Mouse (Mus musculus) testis, adult 2 months (tissue): Measurements from ENCODE around the gene Lrrc4. TPM values are rescaled to one million over a fixed set of nuclear protein-coding genes. Genes with fewer than 3 reads are reported as not detected.

Source experiments
- H3K27ac ChIP-seq: fragments of 200-500 bp; 2 replicates; pipeline ENCODE4 v1.5.1; 2012; ENCODE audit warnings: low read depth, low read length; ENCODE audit not compliant: control insufficient read depth, insufficient read depth
- H3K27me3 ChIP-seq: fragments of 200-500 bp; 2 replicates; pipeline ENCODE4 v1.6.1; 2012; ENCODE audit warnings: mild to moderate bottlenecking, low read length, moderate library complexity; ENCODE audit not compliant: control insufficient read depth, insufficient read depth
- H3K36me3 ChIP-seq: fragments of 200-500 bp; 2 replicates; pipeline ENCODE4 v1.6.1; 2012; ENCODE audit warnings: mild to moderate bottlenecking, low read length; ENCODE audit not compliant: control insufficient read depth, insufficient read depth
- H3K4me1 ChIP-seq: fragments of 200-500 bp; 2 replicates; pipeline ENCODE4 v1.6.1; 2012; ENCODE audit warnings: low read length; ENCODE audit not compliant: control insufficient read depth, insufficient read depth
- H3K4me3 ChIP-seq: fragments of 200-500 bp; 2 replicates; pipeline ENCODE4 v1.5.1; 2012; ENCODE audit warnings: low read depth, mild to moderate bottlenecking, low read length, moderate library complexity, mixed read lengths; ENCODE audit not compliant: control insufficient read depth
- CTCF ChIP-seq: fragments of 200-500 bp; IDR thresholded peaks from 2 replicates; pipeline ENCODE4 v1.5.1; 2012; ENCODE audit warnings: low read depth, mild to moderate bottlenecking, inconsistent platforms, low read length, moderate library complexity; ENCODE audit not compliant: control insufficient read depth, insufficient read depth, insufficient replicate concordance
- POLR2A ChIP-seq: fragments of 200-500 bp; IDR thresholded peaks from 2 replicates; pipeline ENCODE4 v1.6.1; 2012; ENCODE audit warnings: low read depth, mild to moderate bottlenecking, inconsistent platforms, low read length, moderate library complexity; ENCODE audit not compliant: control insufficient read depth
- polyA plus RNA-seq: library from polyadenylated mRNA; depleted of rRNA; stranded (reverse); fragments of >200 nt; gene quantifications from 2 replicates; pipeline ENCODE4 v1.2.3, GENCODE M21; 2012

Lrrc4 gene
- polyA plus RNA-seq, 1 experiment = 3.0 TPM

- Histone ChIP-seq H3K36me3 (no peaks in the 10 kb centered on the region), H3K4me3 (no peak overlapping the region), H3K27ac (no peak overlapping the region), H3K27me3 (no peaks in the 10 kb centered on the region), H3K4me1 (no peaks in the 10 kb centered on the region)
- TF ChIP-seq CTCF (no peak), POLR2A (no peak)
Measured at GRCm38 (mm10) chr6:28635531-28636348, 195.8 kb downstream of the Lrrc4 start.

- Histone ChIP-seq H3K27ac (no peak overlapping the region), H3K4me1 (no peaks in the 10 kb centered on the region), H3K4me3 (no peak overlapping the region), H3K36me3 (no peaks in the 10 kb centered on the region), H3K27me3 (no peaks in the 10 kb centered on the region)
- TF ChIP-seq POLR2A (no peak), CTCF (no peak)
Measured at GRCm38 (mm10) chr6:28635092-28635491, 196.5 kb downstream of the Lrrc4 start.

GRCm38 (mm10) chr6:28633656-28634055 lies 197.9 kb downstream of the Lrrc4 start:
- no peaks in the 10 kb centered on the region for H3K36me3 ChIP-seq
- TF ChIP-seq CTCF (no peak), POLR2A (no peak)
- H3K27ac ChIP-seq = no peak overlapping the region
- no peaks in the 10 kb centered on the region for H3K27me3 ChIP-seq
- H3K4me3 ChIP-seq = no peak overlapping the region
- H3K4me1 ChIP-seq = no peaks in the 10 kb centered on the region

DNA sequence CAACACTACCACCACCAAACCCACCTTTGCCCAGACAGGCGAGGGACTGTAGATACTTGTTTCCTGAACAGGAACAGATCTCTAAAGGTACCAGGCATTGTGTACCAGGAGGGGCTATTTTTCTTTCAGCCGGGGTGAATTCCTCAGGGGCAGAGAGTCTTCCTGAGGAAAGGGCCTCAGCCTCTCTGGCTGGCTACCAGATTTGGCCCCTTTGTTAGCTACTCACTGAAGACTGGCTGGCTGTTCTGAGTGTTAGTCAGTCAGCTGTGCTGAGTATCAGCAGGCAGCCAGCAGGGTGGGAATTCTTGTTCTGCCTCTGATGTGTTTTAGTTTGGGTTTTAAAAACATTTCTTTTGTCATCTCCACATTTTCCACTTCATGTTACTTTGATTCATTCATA lies 198.4 kb downstream of the Lrrc4 start:
- Histone ChIP-seq H3K4me3 (no peak overlapping the region), H3K36me3 (no peaks in the 10 kb centered on the region), H3K27me3 (no peaks in the 10 kb centered on the region), H3K27ac (no peak overlapping the region), H3K4me1 (no peaks in the 10 kb centered on the region)
- TF ChIP-seq POLR2A = no peak
- TF ChIP-seq CTCF = no peak

DNA sequence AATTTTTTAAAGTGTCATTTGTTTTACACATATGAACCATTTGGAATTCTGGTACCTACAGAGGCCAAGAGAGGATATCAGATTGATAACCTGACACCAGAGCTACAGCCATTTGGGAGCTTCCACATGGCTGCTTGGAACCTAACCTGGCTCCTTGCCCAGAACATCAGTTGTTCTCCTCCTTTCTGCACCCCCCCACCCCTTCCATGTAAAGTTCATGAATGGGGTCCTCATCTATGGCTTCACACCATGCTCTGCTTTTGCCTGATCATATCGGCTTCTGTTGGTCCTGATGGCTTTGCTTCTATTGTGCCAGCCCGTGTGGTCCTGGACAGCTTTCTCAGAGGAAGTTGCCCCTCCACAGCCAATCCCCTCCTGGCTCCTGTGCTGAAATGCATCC lies 200.6 kb downstream of the Lrrc4 start:
- no peak overlapping the region for H3K4me3 ChIP-seq
- no peaks in the 10 kb centered on the region for H3K4me1 ChIP-seq
- no peaks in the 10 kb centered on the region for H3K27me3 ChIP-seq
- no peak overlapping the region for H3K27ac ChIP-seq
- TF ChIP-seq CTCF (no peak), POLR2A (no peak)
- no peaks in the 10 kb centered on the region for H3K36me3 ChIP-seq

DNA sequence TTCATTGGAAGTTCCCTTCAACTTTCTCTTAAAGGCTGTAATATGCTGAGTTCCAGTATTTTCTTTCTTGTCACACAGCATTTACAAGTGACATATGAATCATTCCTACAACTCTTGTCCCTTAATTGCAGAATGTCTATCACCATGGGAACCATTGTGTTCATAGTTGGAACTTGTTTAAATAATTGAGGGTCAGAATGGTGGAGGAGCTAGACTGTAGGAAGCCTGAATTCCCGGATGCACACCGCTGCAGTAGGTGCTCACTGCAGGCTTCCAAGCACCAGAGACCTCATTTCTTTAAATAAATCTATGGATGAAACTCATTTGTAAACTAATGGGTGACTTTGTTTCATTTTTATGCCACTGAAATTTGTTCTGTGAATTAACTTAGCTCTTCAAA lies 201.7 kb downstream of the Lrrc4 start:
- Histone ChIP-seq H3K4me3 (no peak overlapping the region), H3K27me3 (no peaks in the 10 kb centered on the region), H3K27ac (no peak overlapping the region), H3K4me1 (no peaks in the 10 kb centered on the region), H3K36me3 (no peaks in the 10 kb centered on the region)
- TF ChIP-seq CTCF = no peak
- TF ChIP-seq POLR2A = no peak

DNA sequence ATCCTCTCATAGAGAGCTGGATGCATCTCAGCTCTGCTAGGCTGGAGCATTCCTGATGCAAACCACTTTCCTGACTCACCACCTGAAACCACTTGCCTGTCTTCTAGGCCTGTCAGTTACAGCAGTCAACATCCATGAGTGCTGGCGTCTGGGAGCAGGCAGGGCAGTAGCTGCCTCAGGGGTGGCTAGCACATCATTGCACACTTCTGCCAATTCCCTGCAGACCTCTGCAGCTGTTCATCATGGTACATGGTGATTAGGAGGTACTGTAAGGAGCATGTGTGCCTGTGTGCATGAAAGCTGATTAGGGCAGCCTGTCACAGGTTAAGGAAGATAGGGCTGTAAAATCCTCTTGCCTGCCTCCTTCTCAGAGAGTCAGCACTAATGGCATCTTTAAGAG lies 203.1 kb downstream of the Lrrc4 start:
- TF ChIP-seq POLR2A = no peak
- TF ChIP-seq CTCF = no peak
- no peaks in the 10 kb centered on the region for H3K36me3 ChIP-seq

DNA sequence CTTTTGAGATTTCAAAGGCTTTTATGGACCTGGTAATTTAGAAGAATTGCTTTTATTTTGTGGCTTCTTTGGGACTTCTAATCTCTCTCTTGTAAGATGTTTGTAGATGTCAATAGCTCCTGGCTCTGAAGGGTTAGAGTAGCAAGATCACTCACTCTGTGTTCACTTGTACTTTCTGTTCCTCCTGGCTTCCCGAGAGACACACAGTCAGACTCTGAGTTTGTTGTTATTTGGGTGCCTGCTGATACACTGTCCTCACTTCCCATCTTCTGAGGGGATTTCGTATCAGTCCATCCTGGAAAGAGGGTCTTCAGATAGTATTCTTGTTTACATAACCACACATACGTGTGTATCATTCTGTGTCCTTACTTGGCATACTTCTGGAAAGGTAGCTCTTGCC lies 208.6 kb downstream of the Lrrc4 start:
- TF ChIP-seq POLR2A (no peak), CTCF (no peak)
- no peak overlapping the region for H3K4me3 ChIP-seq
- no peaks in the 10 kb centered on the region for H3K27me3 ChIP-seq
- H3K27ac ChIP-seq = no peak overlapping the region
- no peaks in the 10 kb centered on the region for H3K36me3 ChIP-seq
- H3K4me1 ChIP-seq = no peaks in the 10 kb centered on the region; the same call in none of the 2 replicates

More for the DNA sequence above, 203.1 kb downstream of the Lrrc4 start:
- H3K27me3 ChIP-seq = no peaks in the 10 kb centered on the region
- no peak overlapping the region for H3K27ac ChIP-seq
- no peak overlapping the region for H3K4me3 ChIP-seq
- no peaks in the 10 kb centered on the region for H3K4me1 ChIP-seq
